Mouse (Mus musculus) cerebellum, adult 11 months (tissue): ENCODE data around the gene Gm20441.

Source experiments
- DNase-seq: peaks from one replicate; pipeline ENCODE4 v3.0.0; 2022

Gene Gm20441

GRCm38 (mm10) chr10:75780769-75781578, at the start of gene Gm20441, which contains the start of gene Gstt3:
TSS of gene Gm20441 (minus strand) at chr10:75780954.
TSS of gene Gstt3 (minus strand) at chr10:75781414.
- no peak for DNase-seq

- DNase-seq, result no peak
These were observed 49.5 kb upstream of the Gm20441 start for GRCm38 (mm10) chr10:75830275-75830670.

- DNase-seq, result no peak
These were observed 48.9 kb upstream of the Gm20441 start for GRCm38 (mm10) chr10:75829529-75830274.

DNA sequence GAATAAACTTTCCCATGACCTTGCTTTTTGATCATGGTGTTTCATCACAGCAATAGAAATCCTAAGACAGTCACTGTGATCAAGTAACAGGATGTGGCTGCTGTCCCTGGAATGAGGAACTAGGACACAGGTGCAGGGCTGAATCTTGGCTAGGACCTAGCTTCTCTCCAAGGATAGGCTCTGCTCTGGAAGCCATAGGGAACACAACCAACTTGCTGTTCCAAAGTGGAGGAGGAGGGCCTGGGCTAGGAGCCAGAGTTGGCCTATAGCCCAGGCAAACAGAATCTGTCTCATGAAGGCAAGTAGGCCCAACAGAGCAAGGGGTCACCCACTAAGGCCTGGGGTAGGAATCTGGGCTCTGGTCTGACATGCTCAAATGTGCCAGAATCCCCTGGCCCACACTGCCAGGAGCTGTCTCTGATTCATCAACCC, 47.8 kb upstream of the Gm20441 start:
- peak; percentile 75 for DNase-seq

DNA sequence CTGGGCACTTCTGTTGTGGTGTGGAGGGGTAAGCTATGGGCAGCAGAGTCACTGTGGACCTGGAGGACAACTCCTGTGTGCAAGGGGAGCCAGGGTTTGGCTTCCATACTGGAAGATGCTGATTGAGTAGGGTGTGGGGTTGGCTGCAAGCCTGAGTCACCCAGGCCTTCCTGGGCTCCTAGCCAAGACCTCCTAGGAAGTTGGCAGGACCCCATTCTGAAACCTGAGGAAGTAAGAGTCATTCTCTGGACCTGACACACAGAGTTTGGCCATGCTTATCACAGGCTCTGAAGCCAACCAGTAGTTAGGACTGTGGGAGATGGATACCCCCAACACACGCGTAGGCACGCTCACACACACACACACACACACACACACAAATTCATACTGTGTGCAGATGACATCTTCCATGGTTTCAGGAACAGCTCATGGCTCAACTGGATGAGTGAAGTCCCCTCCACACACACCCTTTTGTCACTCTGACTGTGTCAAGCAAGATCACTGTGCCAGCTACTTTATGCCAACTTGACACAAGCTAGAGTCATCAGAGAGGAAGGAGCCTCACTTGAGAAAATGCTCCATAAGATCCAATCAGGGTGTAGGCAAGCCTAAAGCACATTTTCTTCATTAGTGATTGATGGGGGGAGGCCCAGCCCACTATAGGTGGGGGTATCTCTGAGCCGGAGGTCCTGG, 47.1 kb upstream of the Gm20441 start:
- no peak for DNase-seq

GRCm38 (mm10) chr10:75824530-75824929, 43.8 kb upstream of the Gm20441 start:
- no peak for DNase-seq

DNA sequence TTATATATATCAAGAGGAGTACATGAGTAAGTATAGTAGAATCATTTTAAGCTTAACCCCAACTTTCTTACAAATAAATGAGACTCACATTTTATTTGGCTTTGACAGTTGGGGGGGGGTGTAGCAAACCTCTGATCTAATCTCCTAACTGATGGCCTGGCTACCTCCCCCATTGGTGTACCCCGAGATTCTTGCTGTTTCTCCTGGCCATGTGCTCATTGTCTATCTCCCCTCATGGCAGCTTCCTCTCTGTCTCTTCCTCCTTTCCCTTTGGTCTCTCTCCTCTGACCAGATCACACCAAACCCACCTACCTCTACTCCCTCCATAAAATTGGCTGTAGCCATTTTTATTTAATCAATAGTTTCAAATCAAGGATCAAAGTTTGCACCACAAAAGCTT, 43.0 kb upstream of the Gm20441 start:
- DNase-seq, result no peak

GRCm38 (mm10) chr10:75822443-75822842, 41.7 kb upstream of the Gm20441 start, which contains the start of gene Gstt4:
TSS of gene Gstt4 (minus strand) at chr10:75822543.
- DNase-seq, result no peak

DNA sequence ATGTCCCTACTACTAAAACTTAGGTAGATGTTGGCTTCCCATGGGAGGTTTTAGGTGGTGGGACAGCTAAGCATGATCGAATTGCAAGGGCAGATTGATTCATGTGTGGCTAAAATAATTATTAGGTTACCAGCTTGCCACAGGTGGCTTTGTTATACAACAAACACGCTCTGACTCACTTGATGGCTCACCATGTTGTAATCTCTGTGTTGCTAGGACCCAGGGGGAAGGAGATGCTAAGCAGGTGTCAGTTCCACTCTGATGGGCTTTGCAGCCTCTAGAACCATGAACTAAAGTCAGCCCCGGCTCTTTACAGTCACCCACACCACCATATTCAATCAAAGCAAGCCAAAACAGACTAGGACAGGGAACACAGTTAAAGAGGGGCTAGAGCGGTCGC, 39.1 kb upstream of the Gm20441 start:
- DNase-seq, result no peak

DNA sequence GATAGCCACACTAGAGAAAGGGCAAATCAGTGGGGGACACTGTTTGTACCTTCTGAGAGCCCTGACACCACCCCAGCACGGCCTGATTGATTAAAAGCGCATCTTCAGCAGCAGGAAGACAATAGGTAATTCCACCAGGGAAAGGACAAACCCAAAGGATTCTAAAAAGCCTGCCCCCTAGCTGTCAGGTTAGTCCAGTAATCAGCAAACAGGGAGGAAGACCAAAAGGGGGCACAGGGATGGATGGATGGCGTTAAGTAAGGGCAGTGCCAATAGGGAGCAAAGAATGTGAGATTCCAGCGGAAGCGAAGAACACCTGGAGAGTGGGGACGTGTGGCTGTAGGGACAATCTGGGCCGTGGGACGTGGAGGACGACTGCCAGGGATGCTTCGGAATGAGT, 37.9 kb upstream of the Gm20441 start:
- DNase-seq, result no peak

DNA sequence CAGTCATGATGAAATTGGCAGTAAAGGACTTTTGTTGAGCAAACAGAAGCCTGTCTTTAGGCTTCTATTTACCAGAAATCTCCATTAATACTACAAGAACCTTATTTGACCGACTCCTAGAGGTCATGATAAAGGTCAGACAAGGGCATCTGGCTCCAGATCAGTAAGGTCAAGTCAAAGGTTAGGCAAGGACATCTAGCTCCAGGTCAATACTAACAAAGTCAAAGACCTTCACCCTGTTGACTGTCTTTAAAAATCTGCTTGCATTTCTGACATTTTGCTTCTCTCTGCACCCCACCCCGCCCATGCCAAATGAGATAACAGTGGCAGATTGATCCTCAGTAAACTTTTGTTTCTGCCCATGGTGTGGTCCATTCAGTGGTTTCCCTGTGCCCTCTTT, 23.5 kb upstream of the Gm20441 start:
- DNase-seq, result no peak

DNA sequence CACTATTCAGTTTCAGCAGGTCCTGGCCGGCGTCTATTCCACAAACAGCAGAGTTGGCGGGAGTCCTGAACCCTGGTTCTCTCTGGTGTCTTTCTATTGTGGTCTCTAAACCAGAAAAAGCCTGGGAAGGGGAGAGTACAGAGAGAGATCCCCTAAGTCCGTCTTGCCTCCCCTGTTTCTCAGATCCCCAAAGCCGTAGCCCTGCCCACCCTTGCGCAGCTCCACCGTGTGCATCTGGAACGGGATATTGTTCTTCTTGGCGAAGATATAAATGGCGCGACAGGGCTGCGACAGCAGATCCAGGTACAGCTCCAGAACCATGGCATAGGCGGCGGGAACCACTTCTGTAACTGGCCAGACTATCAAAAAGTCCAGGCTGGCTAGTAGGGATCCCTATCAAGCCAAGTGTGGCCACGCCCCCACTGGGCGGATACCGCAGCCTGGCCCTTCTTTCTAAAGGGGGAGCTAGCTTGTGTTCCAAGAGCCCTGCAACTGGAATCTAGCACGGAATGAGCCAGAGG, 17.5 kb upstream of the Gm20441 start, which contains the start of gene Gstt1:
TSS of gene Gstt1 (minus strand) at position 409 of the 521 bp plus-strand sequence.
- DNase-seq, result peak; percentile 68

DNA sequence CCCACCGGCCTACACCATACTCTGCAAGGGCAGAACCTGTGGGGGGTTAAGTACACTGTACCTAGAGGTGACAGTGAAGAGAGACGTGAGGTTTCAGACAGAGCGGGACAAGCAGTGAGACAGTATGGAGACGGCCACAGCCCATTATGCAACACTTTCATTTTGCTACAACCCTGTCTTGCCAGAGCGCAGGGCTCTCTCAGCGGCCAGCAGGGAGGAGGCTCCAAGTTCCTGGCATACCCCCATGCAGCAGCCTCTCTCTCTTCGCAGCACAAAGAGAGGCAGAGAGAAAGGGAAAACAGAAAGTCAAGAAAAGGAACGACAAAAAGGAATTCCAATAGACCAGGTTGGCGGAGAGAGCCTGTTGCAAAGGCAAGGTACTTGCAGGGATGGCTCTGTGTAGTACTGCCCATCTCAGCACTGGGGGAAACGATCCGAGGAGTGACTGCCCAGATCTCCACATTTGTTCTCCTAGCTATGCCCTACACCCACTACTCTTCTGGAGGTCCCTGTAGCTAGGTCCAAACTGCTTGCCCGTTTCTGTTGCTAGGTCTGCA, 16.9 kb upstream of the Gm20441 start:
- DNase-seq, result peak; percentile 69

DNA sequence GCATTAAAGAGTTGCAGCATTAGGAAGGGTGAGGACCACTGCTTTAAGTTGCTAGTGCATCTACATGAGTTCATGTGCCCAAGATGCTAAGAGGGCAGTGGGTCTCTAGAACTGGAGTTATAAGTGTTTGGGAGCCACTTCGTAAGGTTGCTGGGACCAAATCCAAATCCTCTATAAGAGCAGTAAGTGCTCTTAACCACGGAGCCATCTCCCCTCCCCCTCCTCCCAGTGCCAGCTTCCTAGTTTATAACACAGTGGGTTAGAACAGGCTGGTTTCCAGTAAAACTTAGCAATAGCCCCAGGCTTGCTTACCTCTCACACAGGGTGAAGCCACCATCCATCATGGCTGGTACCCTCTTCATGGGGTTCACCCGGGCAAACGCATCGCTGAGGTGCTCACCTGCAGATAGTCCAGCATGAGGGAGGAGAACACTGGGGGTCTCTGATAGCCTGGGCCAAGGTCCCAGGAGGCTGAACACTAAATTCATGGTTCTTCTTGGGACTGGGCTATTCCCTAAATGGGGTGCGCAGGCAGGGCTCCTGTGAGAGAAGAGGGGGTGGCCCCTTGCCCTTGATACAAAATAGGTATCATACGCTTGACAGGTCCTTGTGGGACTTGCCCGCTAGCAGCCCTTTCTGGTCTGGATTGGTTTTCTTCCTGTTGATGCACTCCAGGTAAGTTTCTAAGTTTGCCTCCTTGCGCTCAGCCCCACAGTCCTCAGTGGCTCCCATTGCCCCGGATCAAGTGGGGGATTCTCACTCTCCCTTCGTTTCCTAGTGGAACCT, 16.2 kb upstream of the Gm20441 start:
- DNase-seq, result no peak

DNA sequence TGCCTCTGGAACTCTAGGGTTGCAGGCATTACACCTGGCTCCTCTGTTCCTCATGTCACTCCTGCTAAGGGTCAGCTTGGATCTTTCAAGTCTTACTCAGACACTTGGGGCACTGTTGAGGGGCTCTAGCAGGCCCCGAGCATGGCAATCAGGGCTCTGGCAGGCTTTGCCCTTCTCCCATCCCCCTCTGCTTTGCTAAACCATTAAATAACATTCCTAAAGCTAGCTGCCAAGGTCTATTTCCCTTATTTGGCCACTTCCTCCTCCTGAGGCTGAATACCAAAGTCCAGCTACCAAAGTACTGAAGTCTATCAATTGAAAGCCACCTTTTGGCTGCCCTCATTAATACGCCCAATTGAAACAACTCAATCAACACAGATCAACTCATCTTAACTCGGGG, 14.1 kb upstream of the Gm20441 start:
- no peak for DNase-seq

- no peak for DNase-seq
These were observed 10.0 kb upstream of the Gm20441 start for GRCm38 (mm10) chr10:75790773-75791172.

DNA sequence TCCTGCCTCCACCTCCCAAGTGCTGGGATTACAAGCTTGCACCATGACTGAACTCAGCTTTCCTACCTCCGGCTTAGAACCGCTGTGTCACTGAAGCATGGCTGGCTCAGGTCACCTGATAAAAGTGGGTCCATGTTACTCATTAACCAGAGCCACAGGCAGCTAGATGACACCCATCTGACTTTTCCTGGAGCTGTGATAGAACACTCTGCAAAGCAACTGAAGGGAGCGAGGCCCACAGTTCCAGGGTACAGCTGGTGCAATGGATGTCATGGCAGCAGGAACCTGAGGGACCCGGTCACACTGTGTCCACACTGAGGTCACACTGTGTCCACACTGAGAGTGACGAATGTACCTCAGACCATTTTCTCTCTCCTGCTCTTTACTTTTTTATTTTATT, 9.1 kb upstream of the Gm20441 start:
- no peak for DNase-seq

DNA sequence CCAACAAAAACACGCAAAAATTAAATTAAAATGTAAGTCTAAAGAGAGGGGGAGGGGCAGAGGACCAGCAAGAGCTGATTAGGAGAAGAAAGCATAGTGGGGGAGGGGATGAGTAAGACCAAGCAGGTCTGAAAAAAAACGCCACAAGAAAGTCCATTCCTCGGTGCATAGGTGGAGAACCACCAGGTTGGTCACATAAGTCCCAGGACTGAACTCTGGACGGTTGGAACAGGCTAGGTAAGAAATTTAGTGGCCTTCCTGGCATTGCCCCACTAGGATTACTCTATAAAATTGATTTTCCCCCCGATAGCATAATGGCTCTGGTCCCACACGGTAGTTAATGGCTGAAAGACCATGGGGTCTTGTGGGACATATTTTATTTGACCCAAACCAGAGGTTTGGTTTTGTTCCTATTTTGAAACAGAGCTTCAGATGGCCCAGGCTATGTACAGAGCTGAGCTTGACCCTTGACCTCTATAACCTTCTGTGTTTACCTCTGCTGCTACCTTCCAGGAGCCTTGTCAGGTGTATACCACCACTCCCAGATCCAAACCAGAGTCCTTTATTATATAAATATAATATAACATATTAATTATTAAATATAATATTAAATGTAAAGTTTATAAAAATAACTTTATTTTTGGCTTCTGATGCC, 8.5 kb upstream of the Gm20441 start:
- no peak for DNase-seq

DNA sequence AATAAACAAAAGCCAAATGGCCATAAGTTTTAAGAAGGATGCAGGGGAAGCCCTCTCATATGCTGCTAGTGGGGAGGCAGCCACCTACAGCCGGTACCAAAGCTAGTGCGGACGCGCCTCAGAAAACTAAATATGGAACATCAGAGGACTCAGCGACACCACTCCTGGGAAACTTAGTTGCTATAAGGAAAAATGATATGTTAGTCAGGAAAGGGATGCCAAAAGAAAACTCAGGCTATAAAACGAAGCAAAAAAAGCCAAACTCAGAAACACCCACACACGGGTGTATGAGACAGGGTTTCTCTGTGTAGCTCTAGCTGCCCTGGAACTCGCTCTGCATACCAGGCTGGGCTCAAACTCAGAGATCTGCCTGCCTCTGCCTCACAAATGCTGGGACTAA, 7.5 kb upstream of the Gm20441 start:
- DNase-seq, result no peak

- DNase-seq, result no peak
These were observed 4.7 kb upstream of the Gm20441 start for GRCm38 (mm10) chr10:75785442-75785841.
